Mouse (Mus musculus) T-helper 2 cell (primary cell): ENCODE results near the gene Gna12.

Experiments used
- in situ Hi-C: fragments of 300-600 bp; cut with MboI, MseI; formaldehyde crosslinking; loops from one replicate; pipeline ENCODE4 v1.15.1; 2025; ENCODE audit warnings: high pct_unique_total_duplicates

The Gna12 gene

DNA sequence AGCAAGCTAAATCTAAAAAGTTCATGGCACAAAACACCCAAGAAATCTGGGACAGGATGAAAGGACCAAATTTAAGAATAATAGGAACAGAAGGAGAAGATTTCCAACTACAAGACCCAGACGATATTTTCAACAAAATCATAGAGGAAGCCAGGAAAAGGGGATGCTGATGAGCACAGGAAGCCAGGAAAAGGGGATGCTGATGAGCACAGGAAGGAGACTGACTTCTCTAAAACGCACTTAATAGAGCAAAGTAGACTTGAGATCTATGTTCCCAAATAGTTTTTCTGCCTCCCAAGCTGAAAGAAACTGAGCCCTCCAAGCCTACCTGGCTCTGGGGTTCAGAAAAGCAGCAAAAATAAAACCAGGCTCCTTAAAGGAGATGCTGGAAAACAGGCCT, 2.8 kb downstream of the Gna12 start:
- in situ Hi-C loops, result no loop called here

DNA sequence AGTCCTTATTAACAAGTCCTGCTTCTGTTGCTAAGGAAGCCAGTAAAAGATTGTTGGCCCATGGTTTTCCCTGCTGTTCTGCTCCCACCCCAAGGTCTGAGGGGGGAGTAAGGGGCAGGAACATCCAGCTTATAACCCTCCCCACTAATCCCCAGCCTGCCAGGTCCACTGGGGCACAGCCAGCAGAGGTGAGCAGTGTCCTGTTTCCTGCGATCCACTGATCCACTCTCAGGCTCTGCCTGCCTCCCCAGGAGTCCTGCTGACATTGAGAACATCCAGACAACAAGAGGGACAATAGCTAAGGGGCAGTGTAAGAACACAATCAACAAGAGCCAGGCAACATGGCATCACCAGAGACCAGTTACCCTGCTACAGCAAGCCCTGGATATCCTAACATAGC, 3.4 kb downstream of the Gna12 start:
- in situ Hi-C loops, result no loop called here

DNA sequence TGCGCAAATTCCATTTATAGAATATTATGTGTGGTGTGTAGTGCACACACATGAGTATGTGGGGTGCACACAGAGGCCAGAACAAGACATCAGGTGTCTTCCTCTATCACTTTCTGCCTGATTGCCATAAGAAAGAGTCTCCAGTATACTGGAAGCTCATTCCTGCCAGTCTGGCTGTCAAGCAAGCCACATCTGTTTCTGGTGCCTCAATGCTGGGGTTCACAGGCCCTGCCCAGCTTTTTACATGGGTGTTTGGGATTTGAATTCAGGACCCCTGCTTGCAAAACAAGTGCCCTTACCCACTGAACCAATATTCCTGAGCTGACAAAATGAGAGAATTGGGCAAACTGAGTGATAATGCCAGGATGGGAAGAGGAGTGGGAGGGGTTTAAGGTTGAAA, 4.1 kb downstream of the Gna12 start:
- in situ Hi-C loops, result no loop called here

DNA sequence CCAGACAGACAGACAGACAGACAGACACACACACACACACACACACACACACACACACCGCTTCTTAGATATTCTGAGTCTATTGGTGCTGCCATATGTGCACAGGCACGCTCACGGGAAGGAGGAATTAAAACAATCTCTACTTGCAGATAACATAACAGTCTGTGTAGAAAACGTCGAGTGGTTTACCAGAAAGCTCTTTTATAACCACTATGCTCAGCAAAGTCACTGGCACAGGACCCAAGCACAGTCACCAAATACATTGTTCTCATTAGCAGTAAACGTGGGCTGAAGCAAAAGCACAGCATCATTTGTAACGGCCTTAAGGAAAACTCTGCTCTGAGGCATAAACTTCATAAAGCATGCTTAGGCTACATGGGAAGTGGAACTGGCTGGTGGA, 6.1 kb downstream of the Gna12 start:
- in situ Hi-C loops, result no loop called here

DNA sequence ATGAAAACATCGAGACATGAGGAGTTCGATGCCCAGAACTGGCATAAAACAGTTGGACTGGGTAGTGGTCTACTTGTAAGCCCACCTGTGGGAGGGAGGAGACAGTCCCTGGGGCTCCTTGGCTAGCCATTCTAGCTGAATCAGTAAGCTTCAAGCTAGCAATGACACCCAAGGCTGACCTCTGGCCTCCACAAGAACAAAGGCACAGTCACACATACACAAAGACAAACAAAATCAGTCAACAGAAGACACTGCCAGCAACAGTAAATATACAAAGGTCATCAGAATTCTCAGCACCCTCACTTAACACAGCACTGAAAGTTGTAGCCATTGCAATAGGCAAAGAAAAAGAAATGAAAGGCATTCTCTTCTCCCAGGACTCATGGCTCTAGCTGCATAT, 6.8 kb downstream of the Gna12 start:
- in situ Hi-C loops, result no loop called here

DNA sequence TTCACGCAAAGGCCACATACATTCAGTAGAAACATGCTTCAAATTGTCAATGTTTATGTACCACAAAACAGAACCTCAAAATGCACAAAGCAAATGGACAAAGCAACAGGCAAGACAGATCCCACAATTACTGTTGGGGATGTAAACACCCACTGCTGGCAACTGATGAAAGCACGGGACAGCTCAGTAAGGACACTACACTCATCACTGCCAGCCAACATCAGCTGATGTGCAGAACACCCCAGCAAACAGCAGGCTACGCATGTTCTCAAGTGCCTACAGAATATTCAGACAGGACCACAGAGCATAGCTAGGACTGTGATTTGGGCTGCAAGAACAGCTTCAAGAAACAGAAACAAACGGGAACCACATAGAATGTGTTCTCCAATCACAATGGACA, 8.3 kb downstream of the Gna12 start:
- in situ Hi-C loops, result no loop called here

DNA sequence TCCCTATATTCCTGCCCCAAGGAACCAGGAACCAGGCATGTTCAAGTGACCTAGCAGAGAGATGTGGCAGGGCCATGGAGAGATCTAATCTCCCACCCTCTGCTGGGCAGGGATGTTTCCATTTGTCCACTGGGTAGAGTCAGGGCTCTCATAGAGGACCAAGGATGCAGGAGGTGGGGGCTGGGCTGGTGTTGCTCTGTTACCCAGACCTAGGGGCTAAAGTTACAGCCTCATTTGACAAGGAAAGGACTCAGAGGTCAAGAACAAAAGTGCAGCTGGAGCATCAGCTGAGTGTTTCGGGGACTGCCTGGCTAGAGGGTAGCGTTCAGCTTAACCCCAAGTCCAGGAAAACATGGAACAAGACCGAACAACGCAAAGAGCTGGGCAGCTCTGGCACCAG, 9.7 kb downstream of the Gna12 start:
- in situ Hi-C loops, result no loop called here

DNA sequence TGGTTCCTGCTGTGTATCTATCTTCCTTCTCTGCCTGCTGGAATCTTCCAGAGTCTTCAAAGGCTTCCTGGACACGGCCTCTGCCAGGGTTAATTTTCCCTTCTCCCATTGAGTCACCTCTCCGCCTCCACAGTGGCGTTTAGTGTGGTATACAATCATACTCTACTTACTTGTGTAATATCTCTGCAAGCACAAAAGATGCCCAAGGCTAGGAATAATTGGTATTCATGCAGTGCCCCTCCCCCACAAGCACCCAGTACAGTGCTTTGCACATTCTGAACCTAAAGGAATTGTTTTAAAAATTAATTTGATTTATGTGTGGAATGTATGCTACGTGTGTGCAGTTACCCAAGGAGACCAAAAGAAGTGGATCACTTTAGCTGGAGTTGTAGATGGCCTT, 10.6 kb downstream of the Gna12 start:
- in situ Hi-C loops, result no loop called here

DNA sequence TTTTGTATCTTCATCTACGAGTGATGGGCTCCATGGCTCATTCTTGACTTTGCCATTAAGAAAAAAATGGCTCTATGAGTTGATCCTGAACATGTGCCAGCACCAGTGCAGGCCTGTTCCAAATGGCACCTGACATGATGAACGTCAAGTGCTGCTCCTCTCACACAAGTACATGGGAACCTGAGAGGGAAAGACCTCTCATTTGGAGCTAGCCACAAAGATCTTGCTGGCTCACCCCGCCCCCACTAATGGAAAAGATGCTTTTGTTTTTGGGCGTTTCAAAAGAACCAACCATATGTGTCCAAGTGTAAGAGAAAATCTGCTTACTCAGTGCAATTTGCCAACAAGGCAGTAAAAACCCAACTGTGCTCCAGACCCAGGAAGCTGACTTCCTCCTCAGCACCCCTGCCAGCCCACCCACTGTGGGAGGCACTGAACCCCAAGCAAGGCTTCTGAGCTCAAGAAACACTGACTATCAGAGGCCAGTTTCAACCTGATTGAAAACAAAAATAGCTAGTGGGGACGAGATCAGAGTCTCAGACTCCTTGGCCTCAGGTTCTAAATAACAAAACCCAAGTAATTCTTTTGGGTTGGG, 11.7 kb downstream of the Gna12 start:
- in situ Hi-C loops, result no loop called here

DNA sequence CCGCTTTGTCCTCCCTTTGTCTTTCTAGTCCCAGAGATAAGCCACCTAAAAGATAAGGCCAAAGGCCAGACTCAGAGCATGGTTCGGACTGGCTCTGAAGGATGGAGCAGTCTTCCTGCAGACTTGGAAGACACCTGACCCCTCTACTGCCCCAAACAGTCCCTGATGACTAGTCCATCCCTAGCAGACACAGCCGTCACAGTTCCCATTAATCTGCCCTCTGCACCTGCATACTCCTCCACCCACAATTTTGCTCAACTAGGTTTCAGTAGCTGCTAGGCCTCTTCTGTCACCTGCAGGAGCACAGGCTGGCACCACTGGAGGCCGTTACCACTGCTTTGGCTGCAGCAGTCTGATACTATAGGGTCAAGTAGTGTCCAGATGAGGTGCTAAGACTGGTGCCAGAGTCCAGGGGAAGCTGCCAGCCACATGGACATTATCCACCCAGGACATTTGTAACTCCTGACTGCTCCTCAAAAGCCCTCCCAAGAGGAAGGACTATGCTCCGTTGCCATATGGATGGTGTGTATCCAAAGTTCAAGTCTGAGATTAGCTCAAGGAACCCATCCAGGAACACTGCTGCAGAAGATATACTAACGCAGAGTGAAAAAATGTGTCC, 13.2 kb downstream of the Gna12 start:
- in situ Hi-C loops, result no loop called here

DNA sequence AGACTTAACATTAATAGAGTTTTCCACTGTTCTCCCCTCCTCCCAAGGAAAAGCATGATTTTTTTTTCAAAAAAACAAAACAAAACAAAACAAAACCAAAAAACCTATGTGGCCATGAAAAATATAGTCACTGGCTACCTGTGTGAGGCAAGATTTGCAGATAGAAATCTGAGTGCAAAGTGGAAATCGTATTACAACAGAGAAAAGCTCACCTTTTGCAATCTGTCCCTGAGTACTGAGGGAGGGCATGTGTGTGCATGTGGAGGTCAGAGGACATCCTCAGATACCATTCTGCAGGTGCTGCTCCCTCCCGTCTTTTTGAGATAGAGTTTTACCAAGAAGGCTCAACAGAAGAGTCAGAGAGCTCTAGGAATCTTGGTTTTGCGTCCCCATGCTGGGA, 14.2 kb downstream of the Gna12 start:
- in situ Hi-C loops, result no loop called here

DNA sequence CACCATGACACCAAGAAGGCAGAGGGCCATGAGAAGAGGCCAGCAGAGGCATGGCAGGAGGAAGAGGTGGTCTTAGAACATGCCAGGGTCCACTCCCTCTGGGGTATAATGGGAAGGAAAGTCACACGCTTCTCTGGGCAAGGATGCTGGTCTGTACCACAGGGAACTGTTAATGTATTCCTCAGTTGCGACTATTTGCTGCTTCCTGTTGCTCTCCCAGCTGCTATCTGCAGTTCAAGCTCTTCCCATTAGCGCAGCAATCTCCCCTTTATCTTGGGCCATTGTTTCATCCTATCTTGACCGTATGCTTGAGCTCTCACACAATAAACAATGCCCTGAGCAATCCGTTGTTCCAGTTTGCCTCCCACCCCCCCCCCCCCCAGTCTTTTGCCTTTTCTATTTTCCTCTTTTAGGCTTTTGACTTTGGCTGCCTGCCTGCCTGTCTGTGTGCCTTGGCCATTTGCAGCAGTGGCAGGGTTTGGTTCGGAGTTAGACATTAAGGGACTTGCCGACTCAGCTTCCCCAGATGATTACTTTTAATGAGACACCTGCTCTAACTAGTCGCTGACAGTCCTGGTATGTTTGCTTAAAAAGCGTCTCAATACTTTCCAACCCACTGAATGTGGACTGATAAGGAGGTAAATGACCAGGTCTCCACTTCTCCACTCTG, 15.0 kb downstream of the Gna12 start:
- in situ Hi-C loops, result no loop called here

DNA sequence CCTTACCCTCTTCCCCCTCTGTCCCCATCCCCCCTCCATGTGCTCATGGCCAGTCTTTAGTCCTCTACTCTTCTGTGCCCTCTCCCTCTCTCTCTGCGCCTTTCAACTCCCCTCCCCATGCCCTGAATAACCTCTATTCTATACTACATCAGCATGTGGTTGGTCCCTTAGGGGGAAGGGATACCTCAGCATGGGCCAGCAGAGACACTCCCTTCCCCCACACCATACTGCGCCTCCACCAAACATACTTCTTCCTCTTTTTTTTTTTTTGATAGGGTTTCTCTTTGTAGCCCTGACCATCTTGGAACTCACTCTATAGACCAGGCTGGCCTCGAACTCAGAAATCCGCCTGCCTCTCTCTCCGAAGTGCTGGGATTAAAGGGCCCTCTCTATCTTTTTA, 15.8 kb downstream of the Gna12 start:
- in situ Hi-C loops, result no loop called here

DNA sequence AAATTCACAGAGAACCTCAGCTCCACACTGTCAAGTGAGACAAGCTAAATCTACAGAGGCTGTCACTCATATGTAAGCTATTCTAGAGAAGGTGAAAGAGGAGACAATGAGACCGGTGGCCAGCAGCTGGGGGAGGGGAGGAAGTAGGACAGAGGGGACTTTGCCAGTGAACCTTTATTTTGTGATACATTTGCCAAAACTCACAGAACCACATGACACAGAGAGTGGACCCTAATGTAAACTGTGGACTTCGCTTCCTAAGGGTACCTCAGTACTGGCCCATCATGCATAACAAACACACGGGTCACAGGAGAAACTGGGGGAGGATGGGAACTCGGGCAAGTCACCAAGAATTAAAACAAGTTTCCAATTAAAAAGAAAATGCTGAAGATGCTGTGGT, 17.5 kb downstream of the Gna12 start:
- in situ Hi-C loops, result no loop called here

DNA sequence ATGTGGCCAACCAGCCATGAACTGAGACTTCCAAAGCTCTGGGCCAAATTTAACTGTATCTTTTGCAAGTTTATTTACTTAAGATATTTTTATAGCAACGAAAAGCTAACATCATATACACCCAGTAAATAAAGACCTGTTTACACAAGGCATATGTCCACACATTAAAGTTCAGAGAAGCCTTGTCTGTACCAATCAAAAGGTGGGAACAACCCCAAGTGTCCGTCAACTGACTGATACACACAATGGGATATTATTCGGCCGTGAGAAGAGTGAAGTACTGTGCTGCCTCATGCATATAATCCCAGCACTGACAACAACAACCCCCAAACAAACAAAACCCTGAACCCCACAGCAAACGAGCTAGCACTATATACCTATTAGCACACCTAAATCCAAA, 18.2 kb downstream of the Gna12 start:
- in situ Hi-C loops, result no loop called here

DNA sequence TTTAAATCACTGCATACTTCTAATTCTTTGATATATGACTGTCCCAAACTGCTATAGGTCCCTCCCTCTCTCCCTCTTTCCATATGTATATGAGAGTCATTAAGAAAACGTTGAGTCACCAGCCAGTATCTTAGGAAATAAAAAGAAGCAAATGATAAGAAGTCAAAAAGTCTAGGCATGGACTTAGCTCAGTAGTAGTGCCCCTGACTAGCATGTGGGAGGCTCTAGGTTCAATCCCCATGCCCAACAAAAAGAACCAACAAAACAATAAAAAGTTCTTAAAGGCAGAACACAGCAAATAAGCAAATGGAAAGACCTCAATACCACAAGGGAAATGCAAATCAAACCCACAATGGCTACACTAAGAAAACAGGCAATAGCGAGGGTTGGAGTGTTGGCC, 18.8 kb downstream of the Gna12 start:
- in situ Hi-C loops, result no loop called here

DNA sequence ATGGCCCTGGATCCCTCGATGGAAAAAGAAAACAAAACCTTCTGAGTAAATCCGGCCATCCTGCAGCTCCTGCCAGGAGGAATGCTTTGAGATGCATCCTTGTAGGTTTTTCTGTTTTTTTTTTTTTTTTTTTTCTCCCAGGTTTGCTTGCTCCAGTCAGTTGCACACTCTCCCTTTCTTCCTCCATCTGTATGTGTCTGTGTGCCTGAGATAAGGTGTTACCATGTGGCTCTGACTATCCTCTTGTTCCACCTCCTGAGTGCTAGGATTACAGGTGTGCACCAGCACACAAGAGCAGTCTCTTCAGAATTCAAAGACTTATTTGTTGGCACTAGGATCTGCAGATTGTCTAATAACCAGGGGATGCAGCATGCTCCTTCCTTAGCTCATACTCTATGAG, 23.3 kb downstream of the Gna12 start:
- in situ Hi-C loops, result no loop called here

DNA sequence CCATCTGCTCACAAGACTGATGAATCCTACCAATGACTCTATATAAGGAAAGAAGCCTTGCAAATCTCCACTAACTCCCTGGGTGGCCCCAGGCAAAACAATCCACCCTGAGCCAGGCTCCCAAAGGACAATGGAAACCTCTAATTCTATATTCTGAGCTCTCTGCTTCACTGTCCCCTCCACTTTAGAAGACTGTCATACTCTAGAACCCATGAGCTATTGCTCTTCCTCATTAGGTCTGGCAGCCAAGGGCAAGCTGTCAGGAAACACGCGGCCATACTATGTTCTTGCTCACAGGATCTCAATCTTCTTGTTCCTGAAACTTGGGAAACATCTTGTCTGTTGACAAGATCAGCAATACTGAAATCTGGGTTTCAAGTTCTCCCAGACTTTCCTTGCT, 24.0 kb downstream of the Gna12 start:
- in situ Hi-C loops, result no loop called here

DNA sequence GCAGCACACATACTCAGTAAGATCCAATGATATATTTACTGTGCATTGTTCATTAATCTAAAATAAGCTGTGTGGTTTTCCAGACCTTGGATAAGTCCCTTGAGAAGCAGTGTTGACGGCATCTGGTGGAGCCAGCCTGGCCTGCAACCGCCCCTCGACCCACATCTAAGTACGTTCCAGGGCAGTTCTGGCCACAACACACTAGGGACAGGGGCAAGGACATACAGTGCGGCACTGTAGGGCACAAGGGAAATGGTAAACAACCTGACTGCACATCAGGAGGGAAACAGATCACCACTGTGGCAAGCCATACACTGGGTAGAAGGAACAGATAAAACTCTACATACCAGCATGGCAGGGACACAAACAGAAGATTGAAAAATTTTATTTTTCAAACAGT, 28.4 kb downstream of the Gna12 start:
- in situ Hi-C loops, result no loop called here

DNA sequence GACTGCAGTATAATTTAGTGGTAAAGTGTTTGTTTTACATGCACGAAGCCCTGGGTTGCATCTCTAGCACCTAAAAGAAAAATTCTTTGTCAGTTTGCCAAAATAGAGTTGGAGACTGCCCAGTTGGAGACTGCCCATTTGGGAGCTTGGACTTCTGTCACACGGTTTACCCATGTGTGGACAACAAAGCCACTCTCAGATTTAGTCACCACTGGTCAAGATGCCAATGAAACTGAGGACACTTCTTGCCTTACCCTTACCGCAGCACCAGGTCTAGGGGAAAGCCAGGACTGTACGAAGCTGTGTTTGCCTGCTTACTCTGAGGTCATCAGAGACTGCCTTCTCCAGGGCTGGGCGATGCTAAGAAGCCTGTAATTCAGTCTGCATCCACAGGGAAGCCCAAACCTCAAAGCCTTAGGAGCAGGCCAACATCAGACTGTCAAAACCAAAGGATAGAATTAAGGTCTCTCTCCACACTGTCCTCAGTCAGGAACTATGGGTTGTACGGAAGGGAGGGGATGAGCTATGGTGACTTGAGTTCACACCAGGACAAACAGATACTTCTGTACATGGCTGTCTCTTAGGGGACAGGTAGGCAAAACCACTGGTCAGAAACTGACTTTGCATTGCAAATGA, 29.8 kb downstream of the Gna12 start:
- in situ Hi-C loops, result no loop called here

DNA sequence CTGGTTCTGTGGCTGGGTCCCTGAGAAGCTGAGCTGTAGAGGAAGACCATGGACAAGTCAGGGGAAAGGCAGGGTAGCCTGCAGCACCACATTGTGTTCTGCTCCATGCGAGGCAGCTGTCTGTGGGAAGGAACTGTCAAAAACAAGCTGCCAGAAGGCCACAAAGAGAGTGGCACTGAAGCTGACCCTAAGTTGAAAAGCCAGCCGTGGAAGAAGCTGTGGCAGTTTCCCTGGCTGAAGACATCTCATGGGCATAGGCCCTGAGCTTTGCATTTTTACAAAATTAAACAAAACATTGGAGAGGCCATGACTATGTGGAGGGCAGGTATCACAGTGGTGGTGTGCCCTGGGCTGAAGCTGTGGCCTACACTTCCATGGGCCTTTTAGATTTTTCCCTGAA, 31.0 kb downstream of the Gna12 start:
- in situ Hi-C loops, result no loop called here

DNA sequence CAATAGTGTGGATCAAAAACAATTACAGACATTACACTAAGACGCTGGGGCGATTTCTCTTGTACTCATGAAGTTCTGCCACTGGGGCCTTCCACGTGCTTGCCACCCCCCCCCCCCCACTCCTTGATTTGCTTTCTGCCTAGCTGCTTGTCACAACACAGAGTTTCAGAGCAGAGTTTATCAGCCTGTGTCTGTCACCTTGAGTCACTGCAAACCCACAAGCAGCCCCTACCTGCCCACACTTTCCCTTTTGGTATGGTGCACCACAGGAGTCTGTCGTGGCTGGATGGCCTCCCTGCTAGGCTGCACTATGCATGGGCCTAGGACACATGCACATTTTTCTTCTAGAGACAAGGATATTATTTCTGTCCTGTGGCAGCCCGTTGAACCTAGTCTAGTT, 31.5 kb downstream of the Gna12 start:
- in situ Hi-C loops, result no loop called here

DNA sequence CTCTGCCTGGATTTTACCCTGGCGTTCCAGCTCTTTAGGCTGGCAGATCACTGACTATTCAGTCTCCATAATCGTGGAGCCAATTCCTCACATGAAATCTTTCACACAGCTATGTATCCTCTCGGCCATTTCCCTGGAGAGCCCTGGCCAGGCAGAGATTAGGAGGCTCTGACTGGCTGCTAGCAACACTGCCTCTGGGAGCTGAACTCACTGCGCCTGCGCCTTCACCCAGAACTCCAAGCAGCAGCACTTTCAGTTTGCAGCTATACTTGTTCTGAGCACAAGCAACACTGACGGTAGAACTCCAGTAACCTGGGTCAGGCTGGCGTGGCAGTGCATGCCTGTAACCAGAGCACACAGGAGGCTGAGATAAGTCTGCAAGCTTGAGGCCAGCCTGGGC, 32.1 kb downstream of the Gna12 start:
- in situ Hi-C loops, result no loop called here
